Mouse (Mus musculus) thymus, adult 2 months (tissue): Measurements from ENCODE around the gene Pak1. TPM values are rescaled to one million over a fixed set of nuclear protein-coding genes. Genes with fewer than 3 reads are reported as not detected.
A peak's percentile ranks its signal among the peaks of the same experiment; 100 is the strongest.
"Not testable (repeated sequence)": the region's sequence is repeated elsewhere in the genome, so short reads cannot be mapped to it uniquely, and the experiment has no call there.

ENCODE experiments used
- DNase-seq: peaks from one replicate; pipeline ENCODE4 v3.0.0; 2021
- H3K27ac ChIP-seq: fragments of 200-500 bp; 2 replicates; pipeline ENCODE4 v1.5.1; 2012; ENCODE audit warnings: low read length, control low read depth; ENCODE audit not compliant: control insufficient read depth, insufficient read depth
- H3K27me3 ChIP-seq: fragments of 200-500 bp; 2 replicates; pipeline ENCODE4 v1.6.1; 2012; ENCODE audit warnings: mild to moderate bottlenecking, low read length, moderate library complexity, mixed read lengths; ENCODE audit not compliant: control insufficient read depth, insufficient read depth
- H3K36me3 ChIP-seq: fragments of 200-500 bp; 2 replicates; pipeline ENCODE4 v1.6.1; 2012; ENCODE audit warnings: mild to moderate bottlenecking, low read length, moderate library complexity; ENCODE audit not compliant: control insufficient read depth, insufficient read depth
- H3K4me1 ChIP-seq: fragments of 200-500 bp; replicated peaks from 2 replicates; pipeline ENCODE4 v1.6.1; 2012; ENCODE audit warnings: low read length; ENCODE audit not compliant: control insufficient read depth, insufficient read depth
- H3K4me3 ChIP-seq: fragments of 200-500 bp; 2 replicates; pipeline ENCODE4 v1.5.1; 2012; ENCODE audit warnings: mild to moderate bottlenecking, low read length, control low read depth, moderate library complexity; ENCODE audit not compliant: control insufficient read depth, insufficient read depth
- CTCF ChIP-seq: fragments of 200-500 bp; IDR thresholded peaks from 2 replicates; pipeline ENCODE4 v1.5.1; 2012; ENCODE audit warnings: mild to moderate bottlenecking, control low read depth, low read length, moderate library complexity, borderline replicate concordance; ENCODE audit not compliant: control insufficient read depth, poor library complexity, insufficient read depth; ENCODE audit errors: extremely low read depth
- POLR2A ChIP-seq: fragments of 200-500 bp; IDR thresholded peaks from 2 replicates; pipeline ENCODE4 v1.6.1; 2012; ENCODE audit warnings: mild to moderate bottlenecking, low read length, control low read depth, moderate library complexity; ENCODE audit not compliant: control insufficient read depth, poor library complexity, insufficient read depth; ENCODE audit errors: extremely low read depth
- WGBS: fragments of 180-500 bp; shearing (Covaris S2); methylation state at CpG from one replicate; pipeline ENCODE4 v1.1.7; 2018; 5-methylcytosine and 5-hydroxymethylcytosine counted together
- polyA plus RNA-seq: library from polyadenylated mRNA; depleted of rRNA; stranded (reverse); fragments of >200 nt; gene quantifications from 2 replicates; pipeline ENCODE4 v1.2.3, GENCODE M21; 2012

The Pak1 gene
- polyA plus RNA-seq, 1 experiment = 11.8 TPM

- peak; percentile 28; the same call in 1 of the 2 replicates for TF ChIP-seq CTCF
- TF ChIP-seq POLR2A = peak; percentile 69; the same call in 1 of the 2 replicates
- peaks cover 5% of the 10 kb centered on the region for H3K4me1 ChIP-seq
- H3K27me3 ChIP-seq = no peaks in the 10 kb centered on the region
- H3K36me3 ChIP-seq = no peaks in the 10 kb centered on the region
- 1% methylated on average over 22 of the region's 22 CpGs for WGBS
- peak overlapping the region; percentile 54 for H3K4me3 ChIP-seq
- H3K27ac ChIP-seq = no peak overlapping the region
- peak; percentile 75 for DNase-seq
Observed at GRCm38 (mm10) chr7:97842806-97843570, 54.6 kb downstream of the Pak1 start.

- H3K4me3 ChIP-seq = no peak overlapping the region
- 95% methylated on average over 3 of the region's 3 CpGs for WGBS
- TF ChIP-seq CTCF = no peak
- TF ChIP-seq POLR2A = no peak
Observed at GRCm38 (mm10) chr7:97844419-97844818, 56.1 kb downstream of the Pak1 start.

GRCm38 (mm10) chr7:97845546-97845945 lies 57.2 kb downstream of the Pak1 start:
- no peaks in the 10 kb centered on the region for H3K36me3 ChIP-seq
- peaks cover 5% of the 10 kb centered on the region for H3K4me1 ChIP-seq
- WGBS = 95% methylated on average over 2 of the region's 2 CpGs
- TF ChIP-seq POLR2A = no peak
- no peak for TF ChIP-seq CTCF
- no peaks in the 10 kb centered on the region for H3K27me3 ChIP-seq
- no peak for DNase-seq
- no peak overlapping the region for H3K4me3 ChIP-seq
- no peak overlapping the region for H3K27ac ChIP-seq

More at GRCm38 (mm10) chr7:97844419-97844818, 56.1 kb downstream of the Pak1 start:
- no peaks in the 10 kb centered on the region for H3K27me3 ChIP-seq
- H3K27ac ChIP-seq = no peak overlapping the region
- H3K4me1 ChIP-seq = peaks cover 5% of the 10 kb centered on the region
- DNase-seq = no peak
- no peaks in the 10 kb centered on the region for H3K36me3 ChIP-seq

- peaks cover 5% of the 10 kb centered on the region for H3K4me1 ChIP-seq
- no peak overlapping the region for H3K27ac ChIP-seq
- no peak for TF ChIP-seq POLR2A
- no peak for TF ChIP-seq CTCF
- H3K27me3 ChIP-seq = no peaks in the 10 kb centered on the region
- no peak for DNase-seq
- H3K4me3 ChIP-seq = no peak overlapping the region
- H3K36me3 ChIP-seq = no peaks in the 10 kb centered on the region
Observed at GRCm38 (mm10) chr7:97846539-97846938, 58.2 kb downstream of the Pak1 start.

GRCm38 (mm10) chr7:97849557-97849956 lies 61.2 kb downstream of the Pak1 start:
- not testable (repeated sequence) for H3K27me3 ChIP-seq, H3K36me3 ChIP-seq, H3K27ac ChIP-seq, DNase-seq, H3K4me1 ChIP-seq, H3K4me3 ChIP-seq
- WGBS = 72% methylated on average over 3 of the region's 3 CpGs

GRCm38 (mm10) chr7:97850331-97850730 lies 62.0 kb downstream of the Pak1 start:
- DNase-seq = no peak
- Histone ChIP-seq H3K4me1 (no peaks in the 10 kb centered on the region), H3K27ac (no peak overlapping the region), H3K27me3 (no peaks in the 10 kb centered on the region), H3K4me3 (no peak overlapping the region), H3K36me3 (no peaks in the 10 kb centered on the region)
- WGBS = 91% methylated on average over 3 of the region's 3 CpGs
- TF ChIP-seq CTCF (no peak), POLR2A (no peak)

GRCm38 (mm10) chr7:97863512-97863911 lies 75.2 kb downstream of the Pak1 start:
- TF ChIP-seq CTCF (no peak), POLR2A (no peak)
- no peak overlapping the region for H3K27ac ChIP-seq
- no peak overlapping the region for H3K4me3 ChIP-seq
- H3K4me1 ChIP-seq = no peaks in the 10 kb centered on the region
- H3K36me3 ChIP-seq = no peaks in the 10 kb centered on the region
- DNase-seq = no peak
- H3K27me3 ChIP-seq = no peaks in the 10 kb centered on the region
- WGBS = 66% methylated on average over 3 of the region's 3 CpGs
